ENCODE assay signal across 25 mouse cellular contexts in genomic region chr1:164607061-164607460, GRCm38 (mm10).
DNase-seq lines count a peak whose midpoint lies in the region; ATAC-seq lines count a peak whose summit lies in the region.
"Had no signal": no experiment of that assay in that cellular context is flagged by ENCODE, and none has a peak within 500 bp of the region (broad histone marks: within the 10 kb centered on the region; RNA-seq: fewer than 3 reads in every experiment).

No protein-coding gene starts in this region.

- no peak overlapping the region for H3K9ac ChIP-seq in midbrain, embryonic 14.5 days (replicated peaks; ENCODE audit: low read length)
- H3K9ac ChIP-seq: embryonic facial prominence, embryonic 12.5 days; forebrain, embryonic 13.5 days had no signal

- H3K9me3 ChIP-seq in midbrain, embryonic 10.5 days (replicated peaks), result no peaks in the 10 kb centered on the region
- no peaks in the 10 kb centered on the region for H3K9me3 ChIP-seq in midbrain, embryonic 14.5 days (ENCODE audit: control insufficient read depth, low read length)
- H3K9me3 ChIP-seq: embryonic facial prominence, embryonic 10.5 days; embryonic facial prominence, embryonic 12.5 days; forebrain, embryonic 13.5 days had no signal

- no peaks in the 10 kb centered on the region for H3K27me3 ChIP-seq in midbrain, embryonic 10.5 days (ENCODE audit: low read depth, poor library complexity, severe bottlenecking)
- H3K27me3 ChIP-seq in midbrain, embryonic 14.5 days (ENCODE audit: control insufficient read depth, insufficient read depth, low read length), result no peaks in the 10 kb centered on the region
- H3K27me3 ChIP-seq: CH12.LX; embryonic facial prominence, embryonic 12.5 days; forebrain, embryonic 13.5 days; Patski had no signal

- no peak overlapping the region for H3K4me3 ChIP-seq in midbrain, embryonic 10.5 days
- H3K4me3 ChIP-seq in midbrain, embryonic 14.5 days (replicated peaks; ENCODE audit: low read depth, low read length), result no peak overlapping the region
- H3K4me3 ChIP-seq: embryonic facial prominence, embryonic 10.5 days; embryonic facial prominence, embryonic 12.5 days; forebrain, embryonic 13.5 days had no signal

- ATAC-seq in midbrain, embryonic 14.5 days (ENCODE audit: low FRiP score, low TSS enrichment), result no peak
- ATAC-seq: activated CD4-positive, CD25-positive, alpha-beta regulatory T cell, adult 4 months; CD4-positive, CD25-positive, alpha-beta regulatory T cell, adult 4 months; forebrain, embryonic 13.5 days; Patski had no signal

- H3K27ac ChIP-seq in midbrain, embryonic 10.5 days (replicated peaks), result 0 out of 2 replicates have a peak overlapping the region, but pooled peaks have one; percentile 17
- H3K27ac ChIP-seq in midbrain, embryonic 14.5 days (replicated peaks; ENCODE audit: low read depth, low read length), result no peak overlapping the region
- H3K27ac ChIP-seq: embryonic facial prominence, embryonic 10.5 days; embryonic facial prominence, embryonic 12.5 days; forebrain, embryonic 13.5 days had no signal

- intact Hi-C loops in heart, postnatal 14 days (cut with DNase I), result no loop called here

- DNase-seq in heart, adult 11 months, result peak; percentile 61
- DNase-seq in heart, postnatal 14 days, result no peak
- peak; percentile 9 to 56 for DNase-seq in lung, adult 18-20 months
- no peak for DNase-seq in lung, postnatal 10 days
- peak; percentile 47 for DNase-seq in lung, postnatal 25 days (ENCODE audit: low spot score)
- DNase-seq in lung, postnatal 4 days, result no peak
- no peak for DNase-seq in midbrain, embryonic 10.5 days (ENCODE audit: low spot score)
- DNase-seq in midbrain, embryonic 14.5 days, result no peak
- DNase-seq: adrenal gland, adult 8-10 months; adrenal gland, postnatal 14 days; adrenal gland, postnatal 36 days; B cell, adult 2 months; cerebellum, adult 11-12 months; cerebellum, adult 2 months; cerebellum, adult 9-10 months; cerebellum, postnatal 10 days; cerebellum, postnatal 25 days had no signal

- no peak overlapping the region for H3K4me2 ChIP-seq in midbrain, embryonic 14.5 days (ENCODE audit: low read length)
- H3K4me2 ChIP-seq: embryonic facial prominence, embryonic 12.5 days; forebrain, embryonic 13.5 days had no signal

- 49% methylated on average over 5 of the region's 5 CpGs for WGBS in midbrain, embryonic 10.5 days
- WGBS in midbrain, embryonic 14.5 days, result 34% methylated on average over 5 of the region's 5 CpGs

- peaks cover 18% of the 10 kb centered on the region for H3K4me1 ChIP-seq in midbrain, embryonic 10.5 days
- H3K4me1 ChIP-seq in midbrain, embryonic 14.5 days (ENCODE audit: control insufficient read depth, insufficient read depth, low read length), result peaks cover 5% of the 10 kb centered on the region; the same call in 1 of the 2 replicates
- H3K4me1 ChIP-seq: embryonic facial prominence, embryonic 10.5 days; embryonic facial prominence, embryonic 12.5 days; forebrain, embryonic 13.5 days had no signal

- H3K36me3 ChIP-seq in midbrain, embryonic 10.5 days, result no peaks in the 10 kb centered on the region
- H3K36me3 ChIP-seq in midbrain, embryonic 14.5 days (ENCODE audit: control insufficient read depth, insufficient read depth, low read length), result no peaks in the 10 kb centered on the region
- H3K36me3 ChIP-seq: embryonic facial prominence, embryonic 10.5 days; embryonic facial prominence, embryonic 12.5 days; G1E had no signal

Comparison
In these comparisons a context has a peak if more than half of its experiments do, and no peak if none do; other contexts are left out.
1. DNase-seq: peak in heart, adult 11 months (single experiment), lung, adult 18-20 months (2 of 2) and lung, postnatal 25 days (single experiment); none in heart, postnatal 14 days (0 of 2), lung, postnatal 10 days (single experiment), lung, postnatal 4 days (0 of 2), midbrain, embryonic 10.5 days (single experiment) and midbrain, embryonic 14.5 days (single experiment).